Mouse (Mus musculus) monocyte, adult 5-6 weeks (primary cell): ENCODE data around the gene Mybph. TPM values are rescaled to one million over a fixed set of nuclear protein-coding genes. Genes with fewer than 3 reads are reported as not detected.

Experiments used
- ATAC-seq: fragments of 153-309, 156-312 bp; replicated peaks from 2 replicates; pipeline ENCODE4 v1.8.0; 2017; ENCODE audit warnings: mild to moderate bottlenecking; ENCODE audit not compliant: low TSS enrichment, insufficient number of reproducible peaks, severe bottlenecking, poor library complexity, low FRiP score
- total RNA-seq: library from RNA; stranded (forward); fragments of 200-1000, 200-491, 200-594 nt; gene quantifications from 3 replicates; pipeline ENCODE4 v1.2.3, GENCODE M21; 2017

The Mybph gene
- total RNA-seq, 1 experiment from 2014 or later = not detected

DNA sequence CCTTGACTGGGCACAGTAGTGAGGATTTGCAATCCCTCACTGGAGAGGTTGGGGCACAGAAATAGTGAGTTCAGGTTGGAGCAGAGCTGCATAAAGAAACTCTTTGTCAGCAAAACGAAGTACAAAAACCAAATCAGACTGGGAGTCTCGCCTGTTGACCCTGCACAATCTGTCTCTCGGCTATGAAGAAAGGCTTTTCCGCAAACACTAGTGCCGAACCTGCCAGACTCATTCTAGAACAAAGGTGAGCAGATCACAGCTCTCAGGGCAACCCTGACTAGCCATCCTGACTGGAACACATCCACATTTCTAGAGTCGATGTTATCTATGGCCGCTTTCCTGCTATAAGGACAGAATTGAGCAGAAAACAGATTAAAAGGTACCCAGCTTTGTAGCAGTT is 20.2 kb upstream of the Mybph start:
- ATAC-seq = no peak

DNA sequence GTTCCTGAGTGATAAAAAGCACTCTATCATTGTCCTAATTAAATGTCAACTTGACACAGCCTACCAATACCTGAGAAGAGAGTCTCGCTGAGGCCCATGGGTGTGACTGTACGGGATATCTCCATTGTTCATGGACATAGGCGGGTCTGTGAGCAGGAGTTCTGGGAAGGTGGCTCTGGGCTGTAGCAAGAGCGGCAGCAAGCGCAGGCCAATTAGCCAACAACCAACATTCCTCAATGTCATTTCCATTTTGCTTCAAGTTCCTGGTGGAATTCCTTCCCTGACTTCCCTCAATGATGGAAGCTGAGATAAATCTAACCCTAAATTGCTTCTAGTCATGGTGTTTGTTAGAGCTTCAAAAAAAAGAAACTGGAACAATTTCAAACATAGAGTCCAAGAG is 15.3 kb upstream of the Mybph start:
- no peak for ATAC-seq

DNA sequence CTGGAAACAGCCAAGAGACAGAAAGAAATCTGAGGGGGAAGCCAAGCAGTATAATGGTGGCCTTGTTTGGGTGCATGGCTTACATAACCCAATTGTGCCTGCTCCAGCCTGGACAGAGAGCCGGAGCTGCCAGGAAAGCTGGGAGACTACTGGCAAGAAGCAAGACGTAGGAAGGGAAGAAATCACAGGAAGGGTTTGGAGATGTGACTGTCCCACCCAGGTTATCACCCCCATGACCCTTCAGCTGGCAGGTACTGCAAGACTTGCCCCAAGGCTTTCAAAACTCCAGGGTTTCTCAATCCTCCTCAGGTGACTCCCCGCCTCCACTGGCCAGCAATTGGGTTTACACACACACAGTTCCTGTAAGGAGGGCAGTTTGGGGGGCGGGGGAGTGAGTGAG is 11.2 kb upstream of the Mybph start, which contains the start of gene Chil1:
TSS of gene Chil1 (plus strand) at position 152 of the 400 bp plus-strand sequence.
- ATAC-seq = no peak

DNA sequence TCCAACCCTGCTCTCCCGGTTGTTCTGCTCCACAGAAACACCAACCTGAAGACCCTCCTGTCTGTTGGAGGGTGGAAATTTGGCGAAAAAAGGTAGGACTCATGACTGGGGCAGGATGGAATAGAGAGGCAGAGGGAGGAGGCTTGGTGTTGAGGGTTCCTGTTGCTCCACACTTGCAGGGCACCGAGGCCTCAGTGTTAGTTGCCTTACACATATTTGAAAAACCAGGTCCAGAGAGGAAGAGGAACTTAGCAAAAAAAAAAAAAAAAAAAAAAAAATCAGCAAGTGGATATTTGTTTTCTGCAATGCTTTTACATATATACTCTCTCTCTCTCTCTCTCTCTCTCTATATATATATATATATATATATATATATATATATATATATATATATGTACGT is 9.2 kb upstream of the Mybph start:
- ATAC-seq = no peak

DNA sequence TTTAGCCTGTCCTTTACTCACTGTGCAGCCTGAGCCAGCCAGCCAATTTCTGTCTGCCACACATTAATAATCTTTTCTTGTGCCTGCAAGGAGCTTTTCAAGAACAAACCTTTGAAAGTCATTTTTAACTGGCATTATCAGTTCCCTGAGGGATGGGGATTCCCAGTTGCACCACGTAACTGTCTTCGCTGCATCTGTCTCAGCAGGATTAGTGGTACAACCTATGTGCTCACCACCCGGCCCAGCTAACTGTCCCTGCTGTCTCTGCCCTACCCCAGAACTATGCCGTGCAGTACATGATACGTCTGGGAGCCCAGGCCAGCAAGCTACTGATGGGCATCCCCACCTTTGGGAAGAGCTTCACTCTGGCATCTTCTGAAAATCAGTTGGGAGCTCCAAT is 5.0 kb upstream of the Mybph start:
- no peak for ATAC-seq

DNA sequence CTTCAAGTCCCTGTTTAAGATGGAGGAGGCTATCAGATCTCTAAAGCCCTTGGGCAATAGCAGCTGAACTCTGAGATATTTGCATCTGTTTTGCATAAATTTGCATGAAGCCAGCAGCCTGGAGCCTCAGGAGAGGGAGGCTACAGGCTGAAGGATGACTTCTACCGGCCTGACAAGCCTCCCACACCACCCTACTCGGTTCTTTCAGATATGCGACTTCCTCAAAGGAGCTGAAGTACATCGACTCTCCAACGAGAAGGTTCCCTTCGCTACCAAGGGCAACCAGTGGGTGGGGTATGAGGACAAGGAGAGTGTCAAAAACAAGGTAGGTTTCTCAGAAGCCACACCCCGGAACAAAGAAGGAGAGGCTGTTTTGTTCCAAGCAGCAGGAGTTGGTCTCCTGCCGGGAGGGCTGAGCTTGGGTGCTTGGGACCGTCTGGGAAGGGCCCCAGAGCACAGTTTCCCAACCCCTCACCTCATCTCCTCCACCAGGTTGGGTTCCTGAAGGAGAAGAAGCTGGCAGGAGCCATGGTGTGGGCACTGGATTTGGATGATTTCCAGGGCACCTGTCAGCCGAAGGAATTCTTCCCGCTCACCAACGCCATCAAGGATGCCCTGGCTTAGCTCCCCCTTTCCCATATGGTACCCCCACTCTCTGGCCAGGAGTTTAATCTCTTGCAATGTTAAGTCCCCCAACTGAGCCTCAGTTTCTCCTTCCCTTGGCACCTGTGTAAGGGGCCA is 4.1 kb upstream of the Mybph start:
- no peak; the same call in 1 of the 2 replicates for ATAC-seq

DNA sequence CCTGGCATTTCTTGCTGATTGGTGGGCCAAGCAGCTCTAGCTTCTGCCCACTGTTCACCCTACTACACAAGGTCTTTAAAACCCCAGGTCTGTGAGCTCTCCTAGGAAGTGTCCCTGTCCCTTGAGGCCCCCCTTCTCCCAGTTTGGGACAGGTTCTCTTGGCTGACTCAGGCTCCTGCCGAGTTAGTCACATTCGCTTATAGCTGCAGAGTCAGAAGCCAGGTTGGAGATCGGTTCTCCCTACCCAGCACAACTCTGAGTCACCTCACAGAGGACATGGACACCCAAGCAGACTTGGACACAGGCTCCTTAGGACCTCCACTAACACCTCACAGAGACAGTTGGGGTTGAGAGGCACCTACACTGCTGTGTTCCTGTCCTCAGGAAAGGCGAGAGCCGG is 2.1 kb upstream of the Mybph start:
- ATAC-seq = no peak

DNA sequence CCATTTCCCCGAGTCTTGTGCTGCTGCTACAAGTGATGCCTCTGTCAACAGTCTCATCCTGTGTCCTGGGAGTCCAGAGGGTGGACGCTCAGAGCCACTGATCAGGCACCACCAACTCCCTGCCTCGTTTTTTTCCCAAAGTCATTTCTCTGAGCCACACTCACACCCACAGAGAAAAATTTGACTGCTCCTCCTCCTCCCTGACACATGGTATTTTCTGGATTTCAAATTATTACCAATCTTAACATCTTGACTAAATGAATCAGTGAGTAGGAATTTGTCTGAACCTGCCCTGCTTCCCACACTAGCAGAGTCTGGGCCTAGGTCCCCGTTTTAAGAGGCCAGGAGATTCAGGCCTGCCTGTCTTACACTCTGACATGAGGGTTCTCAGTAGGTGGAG is 1.2 kb upstream of the Mybph start:
- no peak for ATAC-seq

DNA sequence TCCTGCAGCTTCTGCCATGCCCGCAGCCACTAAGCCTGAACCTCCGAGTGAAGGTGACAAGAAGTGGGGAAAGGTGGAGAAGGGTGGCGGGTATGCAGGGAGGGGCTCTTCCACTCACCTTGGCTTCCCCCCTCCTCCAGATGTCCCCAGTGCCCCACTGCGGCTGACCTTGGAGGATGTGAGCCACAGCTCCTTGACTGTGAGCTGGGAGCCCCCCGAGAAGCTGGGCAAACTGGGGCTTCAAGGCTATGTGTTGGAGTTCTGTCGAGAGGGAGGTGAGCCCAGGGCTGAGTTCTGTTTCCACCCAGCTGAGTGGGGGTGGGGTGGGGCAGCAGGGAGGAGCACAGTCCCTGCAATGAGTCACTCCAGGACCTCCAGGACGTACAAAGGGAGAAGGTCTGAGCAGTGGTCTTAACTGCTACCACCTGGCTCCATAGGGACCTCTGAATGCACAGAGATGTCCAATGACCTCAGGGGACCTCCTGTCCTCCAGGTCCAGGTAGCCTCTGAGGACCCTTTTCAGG is 488 bp downstream of the Mybph start:
- no peak for ATAC-seq

DNA sequence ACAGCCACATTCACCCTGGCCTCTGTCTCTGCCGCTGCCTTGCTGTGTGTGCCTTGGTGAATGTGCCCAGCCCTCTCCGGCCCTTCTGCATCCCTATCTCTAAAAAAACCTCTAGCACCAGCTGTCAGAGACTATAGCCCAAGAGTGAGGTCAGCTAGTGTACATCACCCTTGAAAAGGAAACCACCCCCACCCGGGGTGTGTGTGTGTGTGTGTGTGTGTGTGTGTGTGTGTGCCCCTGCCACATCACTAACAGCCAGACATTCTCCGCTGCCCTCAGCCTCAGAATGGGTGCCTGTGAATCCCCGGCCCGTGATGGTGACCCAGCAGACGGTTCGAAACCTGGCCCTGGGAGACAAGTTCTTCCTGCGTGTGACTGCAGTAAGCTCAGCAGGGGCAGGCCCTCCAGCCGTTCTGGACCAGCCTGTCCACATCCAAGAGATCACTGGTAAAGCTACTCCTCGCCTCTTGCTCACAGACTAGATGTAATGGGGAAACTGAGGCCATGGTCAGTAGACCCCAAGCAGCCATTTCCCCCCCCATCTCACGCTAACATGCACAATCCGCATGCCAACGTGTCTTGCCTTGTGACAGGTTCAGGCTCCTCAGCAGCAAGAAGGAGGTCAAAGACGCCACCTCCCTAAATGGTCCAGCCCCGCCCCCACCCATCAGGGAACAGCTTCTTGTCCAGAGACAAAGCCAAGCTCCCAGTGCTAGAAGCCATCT is 1.2 kb downstream of the Mybph start:
- no peak for ATAC-seq

DNA sequence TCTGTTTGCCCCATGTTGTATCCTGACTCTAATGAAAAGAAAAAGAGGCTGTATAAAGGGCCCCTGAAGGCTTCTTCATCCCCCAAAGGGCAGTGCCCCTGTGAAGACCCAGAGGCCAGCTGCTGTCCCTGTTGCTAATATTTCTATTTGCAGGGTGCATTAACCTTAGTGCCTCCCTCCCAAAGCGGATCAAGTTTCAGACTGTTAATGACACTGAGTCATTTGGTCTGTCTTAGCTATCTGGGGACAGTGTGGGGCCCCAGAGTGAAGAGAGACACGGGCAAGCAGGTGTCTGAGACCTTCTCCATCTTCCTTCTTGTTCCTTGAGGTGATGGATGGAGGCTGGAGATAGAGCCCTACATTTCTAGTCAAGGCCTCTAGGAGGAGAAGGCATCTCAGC is 1.9 kb downstream of the Mybph start:
- ATAC-seq = no peak

DNA sequence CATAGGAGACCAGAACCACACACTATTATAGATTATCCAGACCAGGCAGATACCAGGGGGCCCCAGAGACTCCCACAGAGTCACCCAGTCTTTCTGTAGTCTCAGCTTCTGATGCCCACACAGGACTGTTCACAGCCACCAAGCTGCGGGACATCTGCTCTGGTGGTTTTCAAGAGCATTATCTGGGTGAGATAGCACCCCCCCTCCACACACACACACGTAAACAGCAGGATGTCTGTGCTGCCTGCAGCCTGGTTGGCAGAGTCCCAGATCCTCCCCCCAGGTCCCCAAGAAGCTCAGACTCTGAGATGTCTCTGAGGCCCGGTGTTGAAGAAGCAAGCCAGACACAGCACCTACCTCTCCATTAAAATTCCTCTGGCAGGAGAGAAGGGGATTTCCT is 2.3 kb downstream of the Mybph start:
- no peak for ATAC-seq

DNA sequence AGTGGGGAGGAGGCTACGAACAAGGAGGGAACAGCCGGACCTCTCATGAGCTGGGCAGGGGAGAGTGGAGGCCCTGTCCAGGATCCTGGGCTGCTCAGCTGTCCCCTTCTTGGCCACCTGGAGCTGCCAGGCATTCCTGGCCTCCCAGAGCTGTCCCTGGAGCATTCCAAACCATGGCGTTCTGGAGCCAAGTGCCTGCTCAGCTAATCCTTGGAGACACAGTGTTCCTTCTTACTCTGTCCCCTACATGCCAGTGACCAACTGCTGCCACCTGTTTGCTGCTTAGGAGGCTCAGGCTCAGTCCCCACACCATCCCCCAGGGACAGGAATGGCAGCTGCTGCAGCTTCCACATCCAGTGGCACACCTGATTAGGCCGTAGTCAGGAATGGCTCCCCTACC is 2.7 kb downstream of the Mybph start:
- no peak for ATAC-seq

DNA sequence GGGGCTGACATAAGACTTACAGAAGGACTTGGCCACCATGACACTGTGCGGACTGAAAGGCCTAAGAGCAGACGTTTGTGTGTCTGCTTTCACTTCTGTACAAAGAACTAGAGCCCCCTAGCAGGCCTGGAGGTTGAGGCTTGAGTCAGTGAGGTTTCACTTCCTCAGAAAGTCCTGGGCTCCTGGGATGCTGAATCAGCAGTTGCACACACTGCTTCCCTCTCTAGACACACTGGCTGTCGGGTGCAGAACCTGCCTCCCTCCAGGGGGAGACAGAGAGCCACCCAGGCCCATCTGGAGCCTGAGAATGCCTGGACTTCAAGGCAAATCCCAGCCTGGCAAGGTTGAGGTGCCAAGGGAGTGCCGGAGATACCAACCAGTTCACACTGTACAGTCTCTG is 3.1 kb downstream of the Mybph start:
- ATAC-seq = peak; percentile 94

DNA sequence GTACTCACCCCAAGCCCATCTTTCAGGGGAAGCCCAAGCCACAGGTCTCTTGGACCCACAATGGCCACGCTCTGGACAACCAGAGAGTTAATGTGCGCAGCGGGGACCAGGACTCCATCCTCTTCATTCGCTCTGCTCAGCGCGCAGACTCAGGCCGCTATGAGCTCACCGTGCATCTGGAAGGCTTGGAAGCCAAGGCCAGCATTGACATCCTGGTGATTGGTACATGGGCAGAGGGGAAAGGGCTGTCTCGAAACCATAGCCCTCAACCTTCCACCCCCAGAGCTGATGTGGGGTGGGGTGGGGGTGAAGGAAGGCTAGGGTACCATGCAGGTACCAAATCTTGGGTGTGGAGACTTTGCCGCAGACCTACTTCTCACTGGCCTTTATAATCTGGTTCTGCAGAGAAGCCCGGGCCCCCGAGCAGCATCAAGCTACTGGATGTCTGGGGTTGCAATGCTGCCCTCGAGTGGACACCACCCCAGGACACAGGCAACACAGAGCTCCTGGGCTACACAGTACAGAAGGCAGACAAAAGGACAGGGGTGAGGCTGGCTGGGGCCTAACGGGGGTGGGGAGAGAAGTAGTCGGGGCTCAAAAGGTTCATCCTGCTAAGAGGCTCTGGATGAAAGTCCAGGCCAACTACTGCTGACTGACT is 4.2 kb downstream of the Mybph start:
- ATAC-seq = no peak

DNA sequence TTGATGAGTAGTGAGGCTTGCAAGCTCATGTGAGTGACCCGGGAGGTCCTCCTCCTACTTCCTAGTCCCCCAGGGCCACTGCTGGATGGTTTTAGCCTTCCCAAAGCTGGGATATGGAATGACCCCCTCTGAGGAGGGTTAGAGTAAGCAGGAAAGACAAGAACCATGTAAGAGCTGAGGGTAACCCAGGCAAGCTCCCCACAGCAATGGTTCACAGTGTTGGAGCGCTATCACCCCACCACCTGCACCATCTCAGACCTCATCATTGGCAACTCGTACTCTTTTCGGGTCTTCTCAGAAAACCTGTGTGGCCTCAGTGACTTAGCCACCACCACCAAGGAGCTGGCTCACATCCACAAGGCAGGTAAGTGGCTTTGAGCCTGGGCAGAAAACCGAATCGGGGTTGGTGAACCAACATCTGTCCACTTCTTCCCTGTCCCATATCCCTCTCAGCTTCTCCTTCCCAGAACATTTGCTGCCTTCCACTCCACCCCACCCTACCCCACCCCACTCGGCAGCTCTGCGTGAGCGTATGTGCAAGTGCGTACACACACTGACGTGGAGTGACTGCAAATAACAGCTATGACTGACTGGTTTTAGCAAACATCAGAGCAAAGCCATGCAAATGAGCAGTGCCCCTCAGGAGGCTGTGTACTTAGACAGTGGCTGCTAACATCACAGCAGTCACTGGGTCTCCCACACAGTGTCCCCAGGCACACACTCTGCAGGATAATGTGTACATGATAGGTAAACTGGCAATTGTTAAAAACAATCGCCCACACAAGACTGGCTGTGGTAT is 5.1 kb downstream of the Mybph start:
- ATAC-seq = no peak

DNA sequence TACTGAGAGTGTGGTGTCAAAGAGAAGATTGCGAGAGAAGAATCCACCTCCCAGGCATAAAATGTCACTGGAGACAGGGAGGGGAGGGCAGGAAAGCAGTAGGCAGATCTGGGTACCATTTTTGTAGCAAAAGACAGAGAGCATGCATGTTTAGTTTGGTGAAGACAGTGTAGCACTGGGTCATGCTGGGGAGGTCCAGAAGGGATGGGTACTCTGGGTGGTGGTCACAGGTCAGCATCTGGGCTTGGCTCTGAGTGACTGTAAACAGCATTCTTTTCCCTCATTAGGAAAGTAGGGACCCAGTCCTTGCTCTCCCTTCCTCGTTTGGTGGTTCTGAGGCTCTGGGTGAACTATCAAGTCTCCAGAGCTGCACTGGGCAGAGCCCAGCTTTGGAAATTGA is 7.2 kb downstream of the Mybph start:
- ATAC-seq = no peak

DNA sequence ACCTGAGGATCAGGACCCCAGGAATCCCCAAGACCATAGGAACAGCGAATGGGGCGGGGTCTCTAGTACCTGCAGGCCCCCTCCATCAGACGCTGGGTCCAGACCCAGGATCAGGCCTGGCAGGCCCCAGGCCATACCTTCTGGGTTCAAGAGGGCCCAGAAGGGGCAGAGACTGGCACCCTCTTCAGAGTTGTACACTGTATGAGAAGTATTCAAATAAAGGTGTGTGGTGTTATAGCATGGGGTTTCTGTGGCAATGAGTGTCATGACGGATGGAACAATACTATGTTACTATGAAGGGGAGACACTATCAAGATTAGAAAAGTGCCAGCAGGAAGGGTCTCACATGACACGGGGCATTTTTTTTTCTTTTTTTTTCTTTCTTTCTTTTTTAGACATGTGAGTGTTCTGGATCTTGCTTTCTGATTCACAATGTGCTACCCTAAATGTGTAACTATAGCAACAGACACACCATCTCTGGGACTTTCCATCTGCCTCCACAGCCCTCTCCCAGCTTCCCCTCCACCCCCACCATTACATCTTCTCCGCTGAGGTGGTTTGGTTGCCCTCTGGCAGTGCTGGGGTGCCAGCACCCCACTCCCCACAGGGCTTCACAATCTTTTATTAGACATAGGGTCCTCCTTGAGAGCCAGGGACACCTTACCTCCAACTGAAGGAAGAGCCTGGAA is 7.9 kb downstream of the Mybph start:
- ATAC-seq = no peak
